ENCODE assay signal across 18 mouse cellular contexts in the genomic region with DNA sequence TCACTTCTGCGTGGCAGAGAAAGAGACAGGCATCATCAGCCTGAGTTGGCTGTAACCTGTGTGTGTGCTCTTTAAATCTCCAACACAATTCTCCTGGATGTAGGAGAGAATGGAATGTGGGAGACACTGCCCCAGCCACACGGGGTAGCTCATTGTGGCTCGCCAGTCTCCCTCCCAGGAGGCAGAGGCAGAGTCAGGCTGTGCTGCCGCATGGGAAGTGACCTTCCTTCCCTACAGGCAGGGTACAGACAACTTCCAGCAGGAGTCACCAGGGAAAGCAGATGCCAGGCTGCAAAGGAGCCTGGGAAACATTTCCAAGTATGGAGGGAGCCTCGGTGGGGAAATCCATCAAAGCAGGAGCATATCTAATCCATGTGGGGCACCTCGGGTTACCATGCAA.
"Had no signal": no experiment of that assay in that cellular context is flagged by ENCODE, and none has a peak within 500 bp of the region (broad histone marks: within the 10 kb centered on the region; RNA-seq: fewer than 3 reads in every experiment).

No protein-coding gene starts in this region.

- H3K27ac ChIP-seq: midbrain, embryonic 10.5 days; midbrain, embryonic 12.5 days; neural tube, embryonic 13.5 days; neural tube, embryonic 15.5 days had no signal

- H3K4me3 ChIP-seq: midbrain, embryonic 10.5 days; midbrain, embryonic 12.5 days; myocyte; neural tube, embryonic 13.5 days; neural tube, embryonic 15.5 days had no signal

- H3K4me1 ChIP-seq: midbrain, embryonic 10.5 days; midbrain, embryonic 12.5 days; neural tube, embryonic 15.5 days had no signal

- ATAC-seq: midbrain, embryonic 16.5 days had no signal

- H3K4me2 ChIP-seq: lung, embryonic 14.5 days; midbrain, embryonic 12.5 days; neural tube, embryonic 13.5 days; neural tube, embryonic 15.5 days had no signal

- DNase-seq: lung, embryonic 14.5 days; lung, postnatal 10 days; lung, postnatal 4 days; midbrain, embryonic 14.5 days; retina, postnatal 1 day; right cerebral cortex, adult 18-20 months; right cerebral cortex, postnatal 25 days; right cerebral cortex, postnatal 4 days; spleen, adult 18-20 months; thymus, adult 18-20 months; thymus, postnatal 14 days; thymus, postnatal 36 days had no signal

- H3K9me3 ChIP-seq: midbrain, embryonic 10.5 days; midbrain, embryonic 12.5 days; neural tube, embryonic 13.5 days; neural tube, embryonic 15.5 days had no signal

- H3K27me3 ChIP-seq: midbrain, embryonic 12.5 days; neural tube, embryonic 13.5 days; neural tube, embryonic 15.5 days had no signal

- H3K9ac ChIP-seq: lung, embryonic 14.5 days; midbrain, embryonic 12.5 days; neural tube, embryonic 13.5 days; neural tube, embryonic 15.5 days had no signal

- H3K36me3 ChIP-seq: midbrain, embryonic 10.5 days; midbrain, embryonic 12.5 days; neural tube, embryonic 13.5 days; neural tube, embryonic 15.5 days had no signal
